Mouse (Mus musculus): Measurements from ENCODE around the gene Rps13. TPM values are rescaled to one million over a fixed set of nuclear protein-coding genes. Genes with fewer than 3 reads are reported as not detected.

The Rps13 gene
- polyA plus RNA-seq, 2 experiments from 2014 or later = 1,071 to 1,073 TPM

- no peak for ATAC-seq
Measured at GRCm38 (mm10) chr7:116290559-116290958, 43.4 kb downstream of the Rps13 start.

- ATAC-seq = no peak
Measured at GRCm38 (mm10) chr7:116288996-116289395, 45.0 kb downstream of the Rps13 start.

GRCm38 (mm10) chr7:116287959-116288358 is 46.0 kb downstream of the Rps13 start:
- ATAC-seq = no peak

- no peak for ATAC-seq
Measured at GRCm38 (mm10) chr7:116286611-116287355, 47.2 kb downstream of the Rps13 start.

- no peak for ATAC-seq
Measured at GRCm38 (mm10) chr7:116286173-116286572, 47.8 kb downstream of the Rps13 start.

- ATAC-seq = no peak
Measured at GRCm38 (mm10) chr7:116285216-116285615, 48.8 kb downstream of the Rps13 start.

GRCm38 (mm10) chr7:116282755-116283154 is 51.2 kb downstream of the Rps13 start:
- no peak for ATAC-seq

Other genes starting within 250 kb of the Rps13 start
- 1 to 10 TPM in 1 of 2 experiments, under 1 TPM in 1; 0.87 to 1.9 TPM for gene Gm4353, start 249.6 kb downstream of the Rps13 start, polyA plus RNA-seq (2017; shearing (Covaris generic))
- 10 to 100 TPM in 1 of 2 experiments, 1 to 10 TPM in 1; 4.9 to 17.0 TPM for gene Plekha7, start 25.8 kb downstream of the Rps13 start, polyA plus RNA-seq (2017; shearing (Covaris generic))
- gene Pik3c2a, start 109.3 kb upstream of the Rps13 start, polyA plus RNA-seq (2017; shearing (Covaris generic)) = 10 to 100 TPM; 54.9 to 91.3 TPM
- 10 to 100 TPM; 21.0 to 24.4 TPM for gene Nucb2, start 170.2 kb upstream of the Rps13 start, polyA plus RNA-seq (2017; shearing (Covaris generic))

Measured in CD4-positive, CD25-positive, alpha-beta regulatory T cell, adult 4 months (primary cell).